Mouse (Mus musculus): ENCODE measurements around the gene Bace2. TPM values are rescaled to one million over a fixed set of nuclear protein-coding genes. Genes with fewer than 3 reads are reported as not detected.

The Bace2 gene
- polyA plus RNA-seq, 1 experiment = 5.9 TPM

DNA sequence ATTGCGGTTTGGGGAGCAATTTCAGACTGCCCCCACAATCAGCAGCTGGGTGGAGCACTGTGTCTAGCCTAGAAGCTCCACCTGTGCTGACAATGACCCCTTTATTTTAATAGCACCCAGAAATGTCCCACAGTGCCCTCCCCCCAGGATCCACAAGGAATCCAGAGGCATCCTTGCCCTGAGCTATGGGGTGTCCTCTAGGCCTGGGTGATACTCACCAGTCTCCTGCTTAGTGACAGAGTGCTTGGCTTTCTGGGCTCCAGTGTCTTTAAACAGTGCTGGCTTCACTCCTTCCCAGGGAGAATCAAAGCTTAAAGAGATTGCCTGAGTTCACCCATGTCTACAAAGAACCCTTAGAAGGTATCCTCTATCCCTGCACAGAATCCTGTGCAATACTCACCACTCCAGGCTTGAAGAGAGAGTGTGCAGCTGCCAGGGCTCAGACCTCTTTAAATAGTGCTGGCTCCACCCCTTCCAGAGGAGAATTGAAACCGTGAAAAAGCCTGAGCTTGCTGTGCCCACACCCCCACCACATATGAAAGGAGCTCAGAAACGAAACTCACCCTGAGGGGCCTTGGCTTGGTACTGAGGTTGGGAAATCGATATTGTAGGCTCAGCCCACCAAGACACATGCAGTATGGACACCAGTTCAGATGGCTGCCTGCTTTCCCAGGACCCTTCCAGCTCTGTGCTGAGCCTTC, 106.1 kb downstream of the Bace2 start, which contains the start of gene Mx1:
Mx1 (minus strand) TSS at position 427 of the 701 bp plus-strand sequence.
- 19% methylated on average over 4 of the region's 4 CpGs for WGBS
- no peak for DNase-seq (ENCODE audit: low read depth, low spot score)

DNA sequence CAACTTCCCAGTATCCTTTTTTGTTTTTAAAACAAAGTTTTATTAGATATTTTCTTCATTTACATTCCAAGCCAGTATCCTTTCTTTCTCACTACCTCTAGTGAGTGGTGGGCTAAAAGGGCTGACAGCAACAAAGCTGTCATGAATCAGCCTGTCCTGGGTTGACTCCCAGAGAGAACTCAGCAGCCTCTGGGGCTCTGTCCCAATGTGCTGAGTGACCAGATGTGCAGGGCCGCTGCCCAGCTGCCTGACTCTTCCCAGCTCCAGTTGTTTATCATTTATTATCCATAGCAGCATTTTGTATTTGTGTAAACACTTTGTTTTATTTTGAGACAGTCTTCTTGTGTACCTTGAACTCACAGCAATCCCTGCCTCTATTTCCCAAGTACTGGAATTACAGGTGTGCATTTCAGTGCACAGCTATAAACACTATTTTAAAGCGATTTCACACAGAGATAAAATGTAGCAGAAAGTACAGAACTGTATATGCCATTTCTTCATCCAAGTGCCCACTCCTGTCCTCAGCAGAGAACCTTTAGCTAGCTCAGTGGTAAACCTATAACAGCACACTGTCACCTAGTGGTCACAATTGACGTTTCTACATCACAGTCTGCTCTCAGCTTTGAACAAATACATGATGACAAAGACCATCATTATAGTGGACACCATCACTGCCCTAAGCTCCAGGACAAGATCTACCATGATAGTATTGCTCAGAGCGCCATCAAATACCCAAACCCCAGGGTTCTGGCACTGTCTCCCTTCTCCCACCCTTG, 109.8 kb downstream of the Bace2 start:
- no peak for DNase-seq (ENCODE audit: low read depth, low spot score)
- WGBS = 54% methylated on average over 4 of the region's 4 CpGs

- 25% methylated on average over 3 of the region's 3 CpGs for WGBS
- DNase-seq (ENCODE audit: low read depth, low spot score) = no peak
These were observed 110.9 kb downstream of the Bace2 start for GRCm38 (mm10) chr16:97467472-97467871.

GRCm38 (mm10) chr16:97467993-97468791, 111.7 kb downstream of the Bace2 start:
- DNase-seq (ENCODE audit: low read depth, low spot score) = peak; percentile 60
- 35% methylated on average over 4 of the region's 4 CpGs for WGBS

DNA sequence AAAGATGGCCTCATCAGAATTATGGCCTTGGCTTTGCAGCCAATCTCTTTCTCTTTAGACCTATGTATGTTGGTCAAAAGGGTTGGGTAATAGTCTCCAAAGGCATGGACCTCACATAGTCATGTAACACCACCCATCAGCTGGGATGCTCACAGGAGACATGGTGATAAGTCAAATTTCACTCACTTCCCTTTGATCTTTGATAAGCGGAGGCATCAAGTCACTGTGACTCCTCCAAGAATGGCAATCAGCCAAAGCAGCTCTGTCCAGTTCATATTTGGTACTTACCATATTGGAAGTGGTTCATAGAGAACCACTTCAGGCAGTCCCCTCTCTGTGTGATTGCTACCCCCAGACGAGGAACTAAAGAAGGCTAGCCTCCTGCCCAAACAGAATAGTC, 118.1 kb downstream of the Bace2 start:
- no peak for DNase-seq (ENCODE audit: low read depth, low spot score)
- 89% methylated on average over 2 of the region's 2 CpGs for WGBS

DNA sequence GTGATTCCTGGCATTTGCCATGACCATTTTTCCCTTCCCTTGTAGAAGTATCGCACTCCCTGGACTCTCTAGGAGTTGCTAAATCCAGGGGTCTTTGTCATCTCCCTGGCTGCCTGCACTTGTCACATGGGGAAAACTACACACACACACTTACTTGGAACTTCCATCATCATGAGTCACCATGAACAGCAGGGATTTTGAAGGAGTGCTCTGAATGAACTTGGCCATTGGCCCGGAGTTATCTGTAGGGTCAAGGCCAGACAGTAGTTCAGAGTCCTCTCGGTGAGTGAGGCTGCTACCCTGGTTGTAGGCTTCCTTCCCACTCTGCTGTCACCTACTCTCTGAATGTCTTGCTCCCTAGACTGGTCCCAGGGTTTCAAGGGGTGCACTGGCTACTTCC, 119.0 kb downstream of the Bace2 start:
- no peak for DNase-seq (ENCODE audit: low read depth, low spot score)
- 50% methylated on average over 3 of the region's 3 CpGs for WGBS

- DNase-seq (ENCODE audit: low read depth, low spot score) = no peak
- WGBS = 80% methylated on average over 1 of the region's 1 CpGs
These were observed 120.0 kb downstream of the Bace2 start for GRCm38 (mm10) chr16:97476524-97476923.

DNA sequence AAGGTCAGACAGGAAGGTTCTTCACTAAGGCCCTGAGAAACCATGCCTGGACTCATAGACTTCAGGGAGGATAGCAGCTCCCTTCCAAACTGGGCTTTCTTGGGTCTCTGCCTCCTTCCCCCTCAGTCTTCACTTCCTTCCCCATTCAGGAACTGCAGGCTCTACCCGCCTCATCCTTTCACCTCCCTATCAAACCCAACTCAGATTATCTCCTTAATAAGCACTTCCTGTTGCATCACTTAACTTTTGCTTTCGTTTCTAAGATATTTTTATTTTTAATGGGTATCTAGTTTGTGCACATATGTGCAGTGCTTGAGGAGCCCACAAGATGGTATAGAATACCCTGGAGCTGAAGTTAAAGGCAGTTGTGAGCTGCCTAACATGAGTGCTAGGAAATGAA, 122.1 kb downstream of the Bace2 start:
- WGBS = 46% methylated on average over 2 of the region's 2 CpGs
- no peak for DNase-seq (ENCODE audit: low read depth, low spot score)

DNA sequence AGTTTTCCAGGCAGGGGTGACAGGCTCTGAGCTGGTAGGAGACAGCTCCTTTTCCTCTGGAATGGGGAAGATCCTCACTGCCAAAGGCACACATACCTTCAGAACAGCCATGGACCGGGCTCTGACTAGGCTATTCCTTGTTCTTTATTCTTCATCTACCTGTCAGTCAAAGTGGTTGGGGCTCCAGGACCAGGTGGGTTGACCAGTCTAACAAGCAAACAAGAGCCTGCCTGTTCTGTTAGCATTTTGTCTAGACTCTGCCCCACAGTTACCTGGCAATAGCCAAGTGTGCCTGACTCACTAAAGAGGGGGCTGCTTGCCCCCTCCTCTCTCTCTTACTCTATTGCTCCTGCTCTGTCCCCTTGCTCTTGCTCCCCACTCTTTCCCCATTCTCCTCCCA, 135.8 kb downstream of the Bace2 start:
- WGBS = 58% methylated on average over 1 of the region's 1 CpGs
- DNase-seq (ENCODE audit: low read depth, low spot score) = no peak

Other genes starting within 250 kb of the Bace2 start
- gene Dscam, start 186.0 kb upstream of the Bace2 start, polyA plus RNA-seq (2012; rRNA removed) = 0.10 TPM in 2 replicates
- 2.1 and 3.1 TPM in 2 replicates for gene Mx1, start 106.2 kb downstream of the Bace2 start, polyA plus RNA-seq (2012; rRNA removed)
- 220 and 234 TPM in 2 replicates for gene Fam3b, start 158.1 kb downstream of the Bace2 start, polyA plus RNA-seq (2012; rRNA removed)

Measured in large intestine, adult 2 months (tissue).